Mouse (Mus musculus) heart, adult 18-20 months (tissue): ENCODE measurements around the gene Dll4. TPM values are rescaled to one million over a fixed set of nuclear protein-coding genes. Genes with fewer than 3 reads are reported as not detected.
A peak's percentile ranks its signal among the peaks of the same experiment; 100 is the strongest.

Experiments used
- DNase-seq, 2 experiments: peaks; one replicate each; pipeline ENCODE4 v3.0.0; 2021 to 2022; ENCODE audit warnings: mixed read lengths in 1 of 2
- total RNA-seq, 2 experiments: library from RNA; stranded (reverse); gene quantifications; 2 replicates each; pipeline ENCODE4 v1.2.3; 2021

Dll4 gene
- total RNA-seq, 2 experiments from 2014 or later: 13.3 to 19.6 TPM

GRCm38 (mm10) chr2:119311544-119311943 lies 14.0 kb upstream of the Dll4 start:
- peak in 1 of 2 experiments; percentile 69 for DNase-seq

DNA sequence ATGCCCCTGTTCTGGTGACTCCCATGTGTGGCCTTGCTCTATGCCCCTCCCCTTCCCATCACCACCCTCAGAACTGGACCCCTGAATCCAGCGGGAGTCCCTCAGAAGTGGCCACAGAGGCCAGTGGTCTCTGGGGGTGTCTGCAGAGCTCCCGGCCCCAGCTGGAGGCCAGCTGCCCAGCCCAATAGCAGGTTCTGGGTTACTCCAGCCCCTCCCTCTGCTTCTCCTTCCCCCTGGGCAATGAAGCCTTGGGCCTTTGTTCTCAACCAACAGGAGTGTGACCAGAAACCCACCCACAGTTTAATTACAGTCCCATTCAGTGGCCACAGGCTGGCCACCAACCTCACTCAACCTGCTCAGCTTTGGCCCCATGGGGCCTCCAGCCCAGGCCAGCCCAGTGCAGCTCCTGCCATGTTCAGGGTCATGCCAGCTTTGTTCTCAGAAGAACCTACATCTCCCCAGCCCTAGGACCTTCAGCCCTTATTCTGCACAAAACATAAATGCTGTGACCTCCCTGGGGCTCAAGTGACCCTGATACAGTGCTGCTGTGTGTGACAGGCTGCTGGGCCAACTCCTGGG lies 13.1 kb upstream of the Dll4 start:
- no peak for DNase-seq

DNA sequence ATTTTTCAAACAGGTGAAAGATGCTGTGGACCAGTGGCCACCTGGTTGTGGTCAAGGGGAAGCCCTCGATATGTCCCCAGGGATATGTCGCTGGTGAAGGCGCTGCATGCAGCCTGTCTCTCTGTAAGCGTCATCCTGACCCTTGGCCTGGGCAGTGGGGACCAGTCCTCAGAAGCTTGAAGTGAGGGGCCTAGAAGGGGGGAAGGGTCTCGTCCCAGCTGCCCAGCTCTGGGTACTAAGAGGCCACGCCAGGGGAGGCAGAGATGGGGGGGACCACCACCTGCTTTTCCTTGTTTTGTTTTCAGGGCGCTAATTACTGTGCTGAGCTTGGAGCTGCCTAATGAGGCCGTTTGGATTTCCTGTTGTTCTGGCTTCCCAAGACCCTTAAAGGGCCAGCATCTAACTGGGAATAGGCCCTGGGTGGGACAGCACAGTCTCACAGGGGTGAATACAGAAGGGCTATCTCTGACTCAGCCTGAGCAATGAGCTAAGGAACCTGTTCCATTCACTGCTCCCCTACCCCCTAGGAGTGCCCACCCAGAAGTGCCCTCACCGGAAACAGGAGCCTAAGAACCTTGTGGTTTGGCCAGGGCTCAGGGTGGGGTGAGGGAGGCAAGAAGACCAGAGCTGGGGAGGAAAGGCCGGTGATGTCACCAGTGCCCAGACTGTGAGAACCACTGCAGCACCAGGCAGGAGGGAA lies 11.7 kb upstream of the Dll4 start:
- DNase-seq: no peak

DNA sequence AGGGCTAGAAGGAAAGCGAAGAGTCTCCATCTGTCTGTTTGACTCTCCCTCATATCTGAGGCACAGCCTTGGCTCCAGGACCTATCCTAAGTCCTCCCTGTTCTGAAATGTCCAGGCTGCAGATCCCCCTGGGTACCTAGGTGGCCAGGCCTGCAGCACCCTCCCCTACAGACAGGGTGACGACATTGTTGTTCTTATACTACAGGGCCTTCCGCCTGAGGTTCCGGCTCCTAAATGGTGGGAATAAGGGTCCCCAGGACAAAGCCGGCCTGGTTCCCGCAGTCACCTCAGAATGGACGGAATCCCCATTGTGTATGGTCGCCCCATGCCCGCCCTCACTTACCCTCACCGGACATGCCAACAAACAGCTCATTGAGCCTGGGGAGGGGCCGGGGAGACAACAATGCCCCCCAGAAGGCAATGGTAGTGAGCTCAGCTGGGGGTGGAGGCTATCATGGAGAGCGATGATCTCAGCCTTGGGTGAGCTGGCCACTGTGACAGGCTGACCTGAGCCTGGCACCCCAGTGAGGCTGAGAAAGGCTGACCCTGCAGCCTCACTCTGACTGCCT lies 10.8 kb upstream of the Dll4 start:
- DNase-seq: no peak

- DNase-seq: no peak
Observed at GRCm38 (mm10) chr2:119318043-119318710, 7.4 kb upstream of the Dll4 start.

GRCm38 (mm10) chr2:119320571-119320970 lies 5.0 kb upstream of the Dll4 start:
- no peak for DNase-seq

DNA sequence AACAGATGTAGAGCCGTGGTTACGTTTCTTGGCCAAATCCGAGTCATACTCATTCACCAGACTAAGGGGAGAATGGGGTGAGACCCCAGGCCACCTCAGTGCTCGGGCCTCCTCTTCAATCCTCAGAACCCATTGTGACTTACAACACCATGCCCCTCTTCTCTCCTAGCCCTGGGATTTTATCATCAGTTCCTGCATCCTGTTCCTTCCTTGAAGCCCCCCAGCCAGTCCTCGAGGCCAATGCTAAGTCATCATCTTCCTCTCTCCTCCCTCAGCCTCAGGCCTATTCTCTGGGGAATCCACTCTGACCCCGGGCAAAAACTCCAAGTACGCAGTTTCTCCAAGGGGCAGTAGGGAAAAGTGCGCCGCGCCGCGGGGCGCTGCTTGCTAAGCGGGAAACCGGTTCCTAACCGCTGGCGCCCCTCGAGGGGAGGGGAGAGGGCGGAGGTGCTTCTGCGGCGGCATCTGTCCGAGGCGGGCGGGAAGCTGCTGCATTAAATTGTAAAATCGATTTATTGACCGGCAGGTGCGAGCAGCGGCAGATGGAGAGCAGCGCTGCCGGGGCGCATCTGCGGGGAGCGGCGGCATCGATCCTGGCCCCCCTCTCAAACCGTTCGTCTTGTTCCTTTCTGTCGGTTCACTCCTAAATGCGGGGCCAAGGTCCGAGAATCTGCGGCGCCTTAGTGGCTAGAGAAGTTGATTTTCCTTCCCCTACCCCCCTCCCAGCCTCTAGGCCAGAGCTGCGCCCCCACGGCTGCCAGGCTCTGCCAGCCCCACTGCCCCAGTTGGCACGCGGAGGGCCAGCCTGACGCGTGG lies 3.6 kb upstream of the Dll4 start:
- no peak for DNase-seq

DNA sequence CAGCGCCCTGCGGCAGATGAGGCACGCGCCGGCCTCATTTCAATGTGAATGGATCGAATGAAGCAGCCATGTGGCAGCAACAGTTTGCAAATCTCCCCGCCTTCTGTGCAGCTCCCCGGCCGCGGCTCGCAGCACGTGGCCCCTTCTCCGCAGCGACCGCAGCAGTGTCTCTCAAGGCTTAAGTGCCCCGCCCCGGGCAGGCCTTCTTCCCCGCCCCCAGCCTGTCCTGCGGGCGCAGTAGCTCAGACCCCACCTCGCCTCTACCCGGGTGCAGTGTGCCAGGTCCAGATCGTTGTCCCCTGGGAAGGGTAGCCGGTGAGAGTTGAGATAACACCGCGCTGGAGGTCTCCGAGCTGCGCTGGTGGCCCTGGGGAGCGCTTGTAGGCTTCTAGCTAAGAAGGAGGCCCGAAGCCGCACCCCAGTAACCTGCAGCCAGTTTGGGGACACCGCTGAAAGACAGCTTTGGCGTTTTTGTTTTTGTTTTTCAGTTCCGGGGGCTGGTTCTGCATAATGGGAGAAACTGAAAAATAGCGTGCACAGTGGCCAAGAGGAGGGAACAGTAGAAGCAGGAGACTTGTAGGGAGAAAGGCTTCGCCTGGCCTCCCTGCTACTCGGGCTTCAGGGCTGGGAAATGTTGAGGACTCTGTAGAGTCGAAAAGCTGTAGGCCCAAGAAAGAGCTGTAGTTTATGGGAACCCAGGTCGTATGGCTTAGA lies 2.8 kb upstream of the Dll4 start:
- peak in 1 of 2 experiments; percentile 55 for DNase-seq

- DNase-seq: no peak
Observed at GRCm38 (mm10) chr2:119323866-119324575, 1.6 kb upstream of the Dll4 start.

DNA sequence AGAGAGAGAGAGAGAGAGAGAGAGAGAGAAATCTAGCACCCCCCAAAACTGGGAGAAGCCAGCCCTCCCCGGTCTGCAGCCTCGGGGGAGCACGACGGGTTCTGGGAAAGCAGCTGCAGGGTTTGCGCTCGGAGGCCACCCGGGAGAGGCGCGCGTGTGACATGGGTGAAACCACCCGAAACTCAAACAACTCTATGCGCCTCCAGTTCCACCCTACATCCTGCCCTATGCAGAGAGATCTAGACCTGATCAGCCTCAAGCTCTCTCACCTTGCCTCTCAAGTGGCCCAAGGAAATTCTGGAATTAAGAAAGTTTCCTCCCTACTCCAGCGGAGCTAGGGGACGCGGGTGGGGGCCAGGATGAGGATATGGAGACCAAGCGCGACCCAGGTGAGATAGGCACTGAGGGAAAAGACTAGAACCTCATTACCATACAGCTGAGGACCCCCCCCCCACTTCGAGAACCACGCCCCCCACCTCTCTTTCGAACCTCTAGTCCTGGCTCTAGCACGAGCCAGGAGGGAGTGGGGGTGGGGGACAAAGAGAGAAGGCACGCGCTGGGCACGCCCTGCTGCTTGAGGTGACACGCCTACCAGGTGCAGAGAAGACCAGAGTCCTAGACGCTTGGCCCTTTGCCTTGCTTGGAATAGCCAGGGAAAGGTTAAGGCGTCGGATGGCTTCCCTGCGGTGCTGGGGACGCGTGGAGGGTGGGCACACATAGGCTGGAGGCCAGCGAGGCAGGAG lies 837 bp upstream of the Dll4 start:
- no peak for DNase-seq

DNA sequence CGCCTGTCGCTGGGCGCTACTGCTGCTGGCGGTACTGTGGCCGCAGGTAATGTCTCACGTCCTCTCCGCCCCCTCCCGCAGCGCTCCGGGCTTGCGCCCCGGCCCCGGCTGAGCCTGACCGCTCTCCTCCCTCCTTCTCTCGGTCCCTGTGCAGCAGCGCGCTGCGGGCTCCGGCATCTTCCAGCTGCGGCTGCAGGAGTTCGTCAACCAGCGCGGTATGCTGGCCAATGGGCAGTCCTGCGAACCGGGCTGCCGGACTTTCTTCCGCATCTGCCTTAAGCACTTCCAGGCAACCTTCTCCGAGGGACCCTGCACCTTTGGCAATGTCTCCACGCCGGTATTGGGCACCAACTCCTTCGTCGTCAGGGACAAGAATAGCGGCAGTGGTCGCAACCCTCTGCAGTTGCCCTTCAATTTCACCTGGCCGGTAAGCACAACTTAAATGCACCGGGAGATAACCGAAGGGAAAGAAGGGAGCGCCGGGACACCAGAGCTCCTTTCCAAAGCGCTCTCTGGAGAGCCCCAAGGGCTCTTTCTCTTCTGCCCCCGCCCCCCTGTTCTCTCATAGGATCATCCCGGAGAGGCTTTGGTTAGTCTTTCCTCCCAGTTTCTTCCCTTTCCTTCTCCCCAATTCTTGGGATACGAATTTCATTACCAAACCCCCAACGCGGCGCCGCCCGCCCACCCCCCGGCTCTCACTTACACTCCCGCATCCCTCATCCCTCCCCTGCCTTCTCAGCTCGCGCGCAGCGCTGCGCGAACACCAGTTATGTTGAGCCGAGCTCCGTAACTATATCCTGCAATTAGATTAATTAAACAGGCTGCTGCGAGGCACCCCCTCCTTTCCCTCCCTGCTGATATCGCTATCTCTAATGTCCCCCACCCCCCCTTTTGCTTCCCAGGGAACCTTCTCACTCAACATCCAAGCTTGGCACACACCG lies 847 bp downstream of the Dll4 start:
- no peak for DNase-seq

- peak; percentile 70 to 91 for DNase-seq
Observed at GRCm38 (mm10) chr2:119327102-119327480, 1.5 kb downstream of the Dll4 start.

- no peak for DNase-seq
Observed at GRCm38 (mm10) chr2:119327942-119328526, 2.5 kb downstream of the Dll4 start.

DNA sequence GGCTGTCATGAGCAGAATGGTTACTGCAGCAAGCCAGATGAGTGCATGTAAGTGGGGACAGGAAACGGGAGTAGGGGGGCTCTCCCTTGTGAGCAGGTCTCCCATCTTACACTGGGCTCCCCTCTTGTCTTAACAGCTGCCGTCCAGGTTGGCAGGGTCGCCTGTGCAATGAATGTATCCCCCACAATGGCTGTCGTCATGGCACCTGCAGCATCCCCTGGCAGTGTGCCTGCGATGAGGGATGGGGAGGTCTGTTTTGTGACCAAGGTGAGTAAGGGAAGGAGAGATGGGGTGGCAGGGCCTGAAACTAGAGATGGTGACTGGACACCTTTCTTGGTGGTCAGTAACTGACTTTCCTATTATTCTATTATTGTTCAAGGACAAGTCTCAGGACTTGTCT lies 3.0 kb downstream of the Dll4 start:
- no peak for DNase-seq

DNA sequence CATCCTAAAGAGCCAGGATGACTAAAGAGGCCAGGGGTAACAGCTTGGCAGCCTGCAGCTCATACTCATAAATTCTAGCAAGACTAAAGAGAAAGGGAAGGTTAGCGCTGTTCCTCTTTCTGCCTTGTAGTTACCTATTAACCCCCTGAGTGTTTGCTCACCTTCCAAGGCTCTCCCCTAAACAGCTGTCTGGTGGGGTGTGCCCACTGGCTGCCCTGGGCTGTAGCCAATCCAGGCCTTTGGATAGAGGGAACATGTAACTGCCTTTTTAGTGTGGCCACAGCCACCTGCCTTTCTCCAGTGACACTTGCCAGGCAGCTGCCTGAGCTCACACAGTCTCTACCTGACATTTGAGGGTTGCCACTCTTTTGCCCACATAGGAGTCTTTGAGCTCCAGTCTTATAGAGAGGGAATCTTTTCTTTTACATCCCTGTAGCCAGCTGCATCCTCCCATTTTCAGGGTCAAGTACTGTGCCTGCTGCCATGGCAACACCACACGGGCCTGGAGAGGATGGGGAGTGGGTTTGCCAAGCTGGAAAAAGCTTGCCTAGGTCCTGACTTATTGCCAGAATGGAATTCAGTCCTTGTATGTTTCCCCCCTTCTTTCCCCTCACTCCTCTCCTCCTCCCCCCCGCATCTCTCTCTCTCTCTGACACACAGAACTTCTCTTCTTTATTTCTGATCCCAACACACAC lies 3.7 kb downstream of the Dll4 start:
- no peak for DNase-seq

DNA sequence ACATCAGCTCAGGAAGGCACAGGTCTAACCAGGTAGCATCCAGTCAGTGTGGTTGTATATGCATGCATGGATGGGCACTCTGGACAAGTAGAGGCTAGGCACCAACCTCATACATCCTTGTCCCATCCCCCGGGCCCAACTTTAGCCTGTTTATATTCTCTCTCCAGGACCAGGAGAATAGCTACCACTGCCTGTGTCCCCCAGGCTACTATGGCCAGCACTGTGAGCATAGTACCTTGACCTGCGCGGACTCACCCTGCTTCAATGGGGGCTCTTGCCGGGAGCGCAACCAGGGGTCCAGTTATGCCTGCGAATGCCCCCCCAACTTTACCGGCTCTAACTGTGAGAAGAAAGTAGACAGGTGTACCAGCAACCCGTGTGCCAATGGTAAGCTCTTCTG lies 5.2 kb downstream of the Dll4 start:
- DNase-seq: no peak

DNA sequence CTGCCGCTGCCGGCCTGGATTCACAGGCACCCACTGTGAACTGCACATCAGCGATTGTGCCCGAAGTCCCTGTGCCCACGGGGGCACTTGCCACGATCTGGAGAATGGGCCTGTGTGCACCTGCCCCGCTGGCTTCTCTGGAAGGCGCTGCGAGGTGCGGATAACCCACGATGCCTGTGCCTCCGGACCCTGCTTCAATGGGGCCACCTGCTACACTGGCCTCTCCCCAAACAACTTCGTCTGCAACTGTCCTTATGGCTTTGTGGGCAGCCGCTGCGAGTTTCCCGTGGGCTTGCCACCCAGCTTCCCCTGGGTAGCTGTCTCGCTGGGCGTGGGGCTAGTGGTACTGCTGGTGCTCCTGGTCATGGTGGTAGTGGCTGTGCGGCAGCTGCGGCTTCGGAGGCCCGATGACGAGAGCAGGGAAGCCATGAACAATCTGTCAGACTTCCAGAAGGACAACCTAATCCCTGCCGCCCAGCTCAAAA lies 6.6 kb downstream of the Dll4 start:
- no peak for DNase-seq

DNA sequence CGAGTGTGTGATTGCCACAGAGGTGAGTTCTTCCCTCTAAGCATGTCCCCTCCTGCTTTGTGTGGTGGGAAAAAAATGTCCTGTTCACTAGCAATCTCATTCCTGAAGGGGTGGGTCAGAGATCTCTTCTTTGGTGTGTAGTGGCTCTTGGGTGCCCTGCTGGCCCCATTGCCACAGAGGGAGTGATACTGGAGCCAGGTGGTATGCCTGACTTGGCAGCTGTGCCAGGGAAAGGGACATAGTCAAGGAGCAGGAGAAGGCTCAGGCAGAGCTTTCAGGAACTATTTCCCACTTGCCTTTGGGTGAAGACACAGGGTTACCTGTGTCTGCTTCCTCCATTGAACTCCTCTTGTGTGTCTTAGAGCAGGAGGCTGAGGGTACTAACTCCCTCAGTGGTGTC lies 8.6 kb downstream of the Dll4 start:
- no peak for DNase-seq
